ENCODE assay signal across 8 mouse cellular contexts in the genomic region with DNA sequence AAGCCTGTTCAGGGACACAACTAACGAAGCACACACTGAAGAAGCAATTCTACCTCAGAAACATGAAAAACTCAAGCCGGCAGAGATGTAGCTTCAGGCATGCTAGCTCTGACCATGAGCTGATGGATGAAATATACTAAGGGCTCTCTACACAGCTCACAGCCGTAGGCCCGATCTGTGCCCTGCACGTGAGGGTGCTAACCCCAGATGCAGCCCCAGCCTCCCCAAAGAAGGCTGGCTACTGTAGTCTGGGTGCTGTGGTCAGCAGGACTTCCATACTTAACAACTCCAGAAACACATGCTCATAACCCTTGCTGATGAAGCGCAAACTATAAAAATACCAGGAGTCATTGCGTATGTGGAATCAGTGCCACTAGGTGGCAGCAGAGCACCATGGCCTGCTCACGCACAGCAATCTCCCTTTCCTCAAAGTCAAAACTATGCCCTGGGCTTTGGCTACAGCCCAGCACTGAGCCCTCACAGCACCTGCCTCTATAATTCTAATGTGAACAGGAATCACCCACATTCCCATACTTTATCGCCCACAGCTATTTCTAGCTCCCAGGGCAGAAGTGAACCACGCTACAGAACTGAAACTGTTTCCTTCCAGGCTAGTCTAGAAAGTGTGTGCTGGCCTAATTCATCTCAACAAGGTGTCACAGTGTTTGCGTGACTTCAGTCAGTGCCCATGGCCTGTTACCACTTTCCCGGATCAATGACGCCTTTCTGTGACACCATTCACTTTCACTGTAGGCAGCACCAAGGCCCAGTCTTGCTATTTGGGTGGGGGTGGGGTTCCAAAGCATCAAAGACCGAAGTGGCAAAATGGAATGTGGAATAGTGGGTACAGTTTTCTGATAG.
A peak's percentile ranks its signal among the peaks of the same experiment; 100 is the strongest.
DNase-seq lines count a peak whose midpoint lies in the region; ATAC-seq and TF ChIP-seq lines count a peak whose summit lies in the region.

No protein-coding gene starts in this region.

- no peaks in the 10 kb centered on the region for H3K36me3 ChIP-seq in MEL (ENCODE audit: control insufficient read depth in 1 of 2, insufficient read depth in 2 of 2, low read length in 2 of 2)
- no peaks in the 10 kb centered on the region for H3K36me3 ChIP-seq in forebrain, postnatal 0 days (ENCODE audit: insufficient read depth)

- no peak overlapping the region for H3K4me2 ChIP-seq in forebrain, postnatal 0 days (ENCODE audit: low read depth)

- peak; percentile 84 for ATAC-seq in forebrain, postnatal 0 days
- ATAC-seq in hematopoietic stem cell, adult 5-6 weeks (replicated peaks in 1 of 2; ENCODE audit: insufficient read depth in 1 of 2, low FRiP score in 2 of 2, low TSS enrichment in 1 of 2, low read depth in 1 of 2, poor library complexity in 2 of 2, severe bottlenecking in 2 of 2), result peak; percentile 87

- H3K27me3 ChIP-seq in MEL (ENCODE audit: control insufficient read depth in 1 of 2, insufficient read depth in 2 of 2, low read length in 2 of 2), result no peaks in the 10 kb centered on the region; a peak in 1 of 4 replicates
- no peaks in the 10 kb centered on the region for H3K27me3 ChIP-seq in forebrain, postnatal 0 days (ENCODE audit: insufficient read depth, low read length)

- no peaks in the 10 kb centered on the region for H3K9me3 ChIP-seq in MEL (replicated peaks; ENCODE audit: insufficient read depth, low read length)
- H3K9me3 ChIP-seq in forebrain, postnatal 0 days (ENCODE audit: low read length), result no peaks in the 10 kb centered on the region

- no peaks in the 10 kb centered on the region for H3K79me2 ChIP-seq in MEL (ENCODE audit: control insufficient read depth, insufficient read depth, low read length, poor library complexity)

- no peaks in the 10 kb centered on the region for H3K4me1 ChIP-seq in MEL (ENCODE audit: control insufficient read depth in 1 of 2, insufficient read depth in 2 of 2, low read length in 2 of 2)
- H3K4me1 ChIP-seq in forebrain, postnatal 0 days (ENCODE audit: insufficient read depth), result no peaks in the 10 kb centered on the region

- H3K9ac ChIP-seq in MEL (ENCODE audit: control insufficient read depth, low read depth, low read length, poor library complexity, severe bottlenecking), result no peak overlapping the region
- no peak overlapping the region for H3K9ac ChIP-seq in forebrain, postnatal 0 days

- TF ChIP-seq RAD21 in MEL (IDR thresholded peaks at IDR 0.05; ENCODE audit: low read depth, low read length), result no peak; the same call in none of the 2 replicates

- no peak overlapping the region for H3K27ac ChIP-seq in MEL (ENCODE audit: control insufficient read depth, low read depth, low read length)
- no peak overlapping the region for H3K27ac ChIP-seq in forebrain, postnatal 0 days (ENCODE audit: low read depth, low read length)
- 0 out of 2 replicates have a peak overlapping the region, but pooled peaks have one; percentile 36 for H3K27ac ChIP-seq in layer of hippocampus, adult 2 months

- TF ChIP-seq CTCF in MEL (IDR thresholded peaks at IDR 0.05 in 2 of 3, conservative IDR thresholded peaks at IDR 0.05 in 1 of 3; ENCODE audit: control insufficient read depth in 1 of 3, insufficient read depth in 1 of 3, low read depth in 2 of 3, low read length in 3 of 3, poor library complexity in 1 of 3, severe bottlenecking in 1 of 3), result peak; percentile 93 to 100 (median 99)
- peak; percentile 100 for TF ChIP-seq CTCF in forebrain, postnatal 0 days (IDR thresholded peaks at IDR 0.05; ENCODE audit: low read depth)
- TF ChIP-seq CTCF in layer of hippocampus, adult 2 months (conservative IDR thresholded peaks at IDR 0.05), result peak; percentile 100

- no peak overlapping the region for H3K4me3 ChIP-seq in MEL (ENCODE audit: control insufficient read depth in 1 of 2, insufficient read depth in 1 of 2, low read depth in 2 of 2, low read length in 2 of 2)
- no peak overlapping the region for H3K4me3 ChIP-seq in forebrain, postnatal 0 days (ENCODE audit: low read depth, low read length)
- H3K4me3 ChIP-seq in layer of hippocampus, adult 2 months, result no peak overlapping the region

- 59% methylated on average over 14 of the region's 14 CpGs for WGBS in forebrain, postnatal 0 days

- peak; percentile 78 for DNase-seq in MEL (ENCODE audit: low read depth, low spot score)
- peak; percentile 85 for DNase-seq in cerebellum, adult 11-12 months
- DNase-seq in forebrain, postnatal 0 days, result peak; percentile 91
- DNase-seq in layer of hippocampus, adult 2 months (ENCODE audit: low spot score in 2 of 2), result peak; percentile 82 to 91
- DNase-seq in lung, postnatal 14 days, result peak; percentile 89
- peak; percentile 73 for DNase-seq in retina, adult 2 months (ENCODE audit: low read depth, low spot score)
- DNase-seq in thymus, postnatal 14 days, result peak; percentile 85

- no peak for TF ChIP-seq EP300 in MEL (IDR thresholded peaks at IDR 0.05; ENCODE audit: low read depth in 1 of 2, low read length in 2 of 2)

- no peak for TF ChIP-seq POLR2A in MEL (IDR thresholded peaks at IDR 0.05; ENCODE audit: control insufficient read depth in 1 of 2, insufficient read depth in 1 of 2, low read depth in 1 of 2, low read length in 2 of 2, poor library complexity in 1 of 2)

TF ChIP-seq in MEL, 35 proteins besides CTCF, POLR2A, EP300 and RAD21:
- TF ChIP-seq ZKSCAN1 (IDR thresholded peaks at IDR 0.05; ENCODE audit: low read depth, low read length), result no peak
- TF ChIP-seq USF1 (IDR thresholded peaks at IDR 0.05; ENCODE audit: low read depth, low read length), result no peak
- TF ChIP-seq MAFK (IDR thresholded peaks at IDR 0.05; ENCODE audit: borderline replicate concordance, low read depth, low read length), result no peak
- peak; percentile 99 for TF ChIP-seq SMC3 (IDR thresholded peaks at IDR 0.05; ENCODE audit: low read depth, low read length)
- TF ChIP-seq KAT2A (conservative IDR thresholded peaks at IDR 0.05; ENCODE audit: low read depth, low read length), result no peak
- TF ChIP-seq POLR2AphosphoS5 (IDR thresholded peaks at IDR 0.05; ENCODE audit: borderline replicate concordance, low read depth, low read length), result no peak
- TF ChIP-seq ELF1 (IDR thresholded peaks at IDR 0.05; ENCODE audit: low read depth, low read length), result no peak
- 0 out of 2 replicates have a peak, but pooled peaks have one; percentile 18 for TF ChIP-seq SIN3A (IDR thresholded peaks at IDR 0.05; ENCODE audit: low read length)
- TF ChIP-seq NELFE (IDR thresholded peaks at IDR 0.05; ENCODE audit: low read depth, low read length), result no peak
- TF ChIP-seq ZC3H11A (IDR thresholded peaks at IDR 0.05; ENCODE audit: low read depth, low read length), result peak; percentile 94
- TF ChIP-seq POLR2AphosphoS2 (IDR thresholded peaks at IDR 0.05; ENCODE audit: low read length), result no peak
- TF ChIP-seq ZNF384 (IDR thresholded peaks at IDR 0.05; ENCODE audit: low read depth, low read length), result no peak
- TF ChIP-seq NRF1 (IDR thresholded peaks at IDR 0.05; ENCODE audit: insufficient read depth, low read depth, low read length, poor library complexity, severe bottlenecking), result no peak
- no peak for TF ChIP-seq MEF2A (IDR thresholded peaks at IDR 0.05; ENCODE audit: extremely low read depth, insufficient replicate concordance, low read depth, low read length, poor library complexity, severe bottlenecking)
- no peak for TF ChIP-seq RCOR1 (IDR thresholded peaks at IDR 0.05; ENCODE audit: low read depth, low read length)
- no peak for TF ChIP-seq GABPA (IDR thresholded peaks at IDR 0.05; ENCODE audit: low read depth, low read length)
- TF ChIP-seq MAX (IDR thresholded peaks at IDR 0.05; ENCODE audit: low read length), result no peak
